Mouse (Mus musculus) testis, adult 2 months (tissue): Measurements from ENCODE around the gene Cilp.

Experiments used
- CTCF ChIP-seq: fragments of 200-500 bp; IDR thresholded peaks from 2 replicates; pipeline ENCODE4 v1.5.1; 2012; ENCODE audit warnings: low read depth, mild to moderate bottlenecking, inconsistent platforms, low read length, moderate library complexity; ENCODE audit not compliant: control insufficient read depth, insufficient read depth, insufficient replicate concordance
- POLR2A ChIP-seq: fragments of 200-500 bp; IDR thresholded peaks from 2 replicates; pipeline ENCODE4 v1.6.1; 2012; ENCODE audit warnings: low read depth, mild to moderate bottlenecking, inconsistent platforms, low read length, moderate library complexity; ENCODE audit not compliant: control insufficient read depth

DNA sequence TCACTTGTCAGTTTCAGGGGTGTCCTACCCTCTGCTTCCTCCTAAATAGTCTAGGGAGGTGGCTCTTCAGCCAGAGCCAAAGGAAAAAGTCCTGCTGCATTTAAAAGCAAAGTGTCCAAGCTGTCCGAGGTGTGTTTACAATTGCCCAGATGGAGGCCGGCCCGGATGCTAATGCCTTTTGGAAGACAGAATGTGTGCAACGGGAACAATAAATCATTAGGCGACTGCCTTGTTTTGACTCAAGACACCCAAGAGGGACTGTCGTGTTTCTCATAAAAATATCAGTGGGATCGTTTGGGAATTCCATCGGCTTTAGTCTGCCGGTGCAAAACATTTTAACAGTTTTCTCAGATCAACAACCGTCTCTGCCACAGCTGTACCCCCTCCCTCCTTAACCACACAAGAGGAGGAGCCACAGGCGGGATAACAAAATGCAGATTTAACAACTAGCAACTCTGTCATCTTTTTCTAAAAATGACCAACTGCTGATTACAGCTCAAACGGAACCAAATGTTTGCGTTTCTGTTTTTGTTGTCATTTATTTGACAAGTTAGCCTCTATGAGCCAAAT is 26.7 kb upstream of the Cilp start:
- TF ChIP-seq CTCF (no peak), POLR2A (no peak)
